Mouse (Mus musculus): ENCODE measurements at regions not wholly inside any gene's neighbourhood (a gene's known extent, or its start where the extent isn't known, plus 50 kb on each side); places are given as distances from the start of the nearest gene placed in this dataset.
"Not testable (repeated sequence)": the region's sequence is repeated elsewhere in the genome, so short reads cannot be mapped to it uniquely, and the experiment has no call there.

GRCm38 (mm10) chr17:15241491-15241890 is 135.2 kb downstream of the Dll1 start:
- DNase-seq (ENCODE audit: low spot score) = no peak
- 79% methylated on average over 1 of the region's 1 CpGs for WGBS
- no peak overlapping the region for H3K4me3 ChIP-seq (ENCODE audit: low read depth, low read length)

GRCm38 (mm10) chr17:15240641-15241040 is 136.0 kb downstream of the Dll1 start:
- H3K4me3 ChIP-seq (ENCODE audit: low read depth, low read length); H3K27me3 ChIP-seq (replicated peaks; ENCODE audit: control insufficient read depth, insufficient read depth, low read length); H3K4me1 ChIP-seq (ENCODE audit: control insufficient read depth, insufficient read depth, low read length); H3K9ac ChIP-seq (ENCODE audit: low read depth, low read length); H3K27ac ChIP-seq (replicated peaks; ENCODE audit: low read depth, low read length); H3K4me2 ChIP-seq (ENCODE audit: low read depth, low read length); DNase-seq (ENCODE audit: low spot score); H3K9me3 ChIP-seq (ENCODE audit: control insufficient read depth, low read length); ATAC-seq (ENCODE audit: low read depth); H3K36me3 ChIP-seq (ENCODE audit: control insufficient read depth, insufficient read depth, low read length): not testable (repeated sequence)
- 60% methylated on average over 12 of the region's 12 CpGs for whole genome bisulfite sequencing

More at GRCm38 (mm10) chr17:15241491-15241890, 135.2 kb downstream of the Dll1 start:
- Histone ChIP-seq H3K9me3 (ENCODE audit: control insufficient read depth, low read length) (no peaks in the 10 kb centered on the region), H3K9ac (ENCODE audit: low read depth, low read length) (no peak overlapping the region), H3K4me1 (ENCODE audit: control insufficient read depth, insufficient read depth, low read length) (no peaks in the 10 kb centered on the region), H3K27me3 (replicated peaks; ENCODE audit: control insufficient read depth, insufficient read depth, low read length) (no peaks in the 10 kb centered on the region), H3K4me2 (ENCODE audit: low read depth, low read length) (no peak overlapping the region), H3K27ac (replicated peaks; ENCODE audit: low read depth, low read length) (no peak overlapping the region), H3K36me3 (ENCODE audit: control insufficient read depth, insufficient read depth, low read length) (no peaks in the 10 kb centered on the region)
- no peak for ATAC-seq (ENCODE audit: low read depth)

GRCm38 (mm10) chr17:15240011-15240410 is 136.7 kb downstream of the Dll1 start:
- H3K9me3 ChIP-seq (ENCODE audit: control insufficient read depth, low read length) = no peaks in the 10 kb centered on the region
- H3K27me3 ChIP-seq (replicated peaks; ENCODE audit: control insufficient read depth, insufficient read depth, low read length) = no peaks in the 10 kb centered on the region
- ATAC-seq (ENCODE audit: low read depth) (no peak), DNase-seq (ENCODE audit: low spot score) (no peak)
- H3K27ac ChIP-seq (replicated peaks; ENCODE audit: low read depth, low read length) = no peak overlapping the region
- H3K9ac ChIP-seq (ENCODE audit: low read depth, low read length) = no peak overlapping the region
- no peak overlapping the region for H3K4me3 ChIP-seq (ENCODE audit: low read depth, low read length)
- H3K4me1 ChIP-seq (ENCODE audit: control insufficient read depth, insufficient read depth, low read length) = no peaks in the 10 kb centered on the region
- no peak overlapping the region for H3K4me2 ChIP-seq (ENCODE audit: low read depth, low read length)
- no peaks in the 10 kb centered on the region for H3K36me3 ChIP-seq (ENCODE audit: control insufficient read depth, insufficient read depth, low read length)
- WGBS = 91% methylated on average over 7 of the region's 7 CpGs

GRCm38 (mm10) chr17:15235041-15235440 is 141.6 kb downstream of the Dll1 start:
- H3K4me1 ChIP-seq (ENCODE audit: control insufficient read depth, insufficient read depth, low read length) = no peaks in the 10 kb centered on the region
- DNase-seq (ENCODE audit: low spot score) = no peak
- no peak overlapping the region for H3K4me3 ChIP-seq (ENCODE audit: low read depth, low read length)
- no peak overlapping the region for H3K4me2 ChIP-seq (ENCODE audit: low read depth, low read length)
- no peak for ATAC-seq (ENCODE audit: low read depth)
- no peaks in the 10 kb centered on the region for H3K36me3 ChIP-seq (ENCODE audit: control insufficient read depth, insufficient read depth, low read length)
- H3K9me3 ChIP-seq (ENCODE audit: control insufficient read depth, low read length) = no peaks in the 10 kb centered on the region
- WGBS = 77% methylated on average over 6 of the region's 6 CpGs
- no peak overlapping the region for H3K9ac ChIP-seq (ENCODE audit: low read depth, low read length)
- H3K27ac ChIP-seq (replicated peaks; ENCODE audit: low read depth, low read length) = no peak overlapping the region
- H3K27me3 ChIP-seq (replicated peaks; ENCODE audit: control insufficient read depth, insufficient read depth, low read length) = no peaks in the 10 kb centered on the region

GRCm38 (mm10) chr17:15231175-15231574 is 145.5 kb downstream of the Dll1 start:
- 58% methylated on average over 5 of the region's 5 CpGs for WGBS
- H3K4me2 ChIP-seq (ENCODE audit: low read depth, low read length) = no peak overlapping the region
- H3K27me3 ChIP-seq (replicated peaks; ENCODE audit: control insufficient read depth, insufficient read depth, low read length) = no peaks in the 10 kb centered on the region
- no peak overlapping the region for H3K4me3 ChIP-seq (ENCODE audit: low read depth, low read length)
- H3K4me1 ChIP-seq (ENCODE audit: control insufficient read depth, insufficient read depth, low read length) = 0 out of 2 replicates have a peak, but pooled peaks cover 10% of the 10 kb centered on the region
- DNase-seq (ENCODE audit: low spot score) (peak; percentile 16), ATAC-seq (ENCODE audit: low read depth) (no peak)
- no peaks in the 10 kb centered on the region for H3K9me3 ChIP-seq (ENCODE audit: control insufficient read depth, low read length)
- H3K27ac ChIP-seq (replicated peaks; ENCODE audit: low read depth, low read length) = no peak overlapping the region
- H3K36me3 ChIP-seq (ENCODE audit: control insufficient read depth, insufficient read depth, low read length) = no peaks in the 10 kb centered on the region
- H3K9ac ChIP-seq (ENCODE audit: low read depth, low read length) = no peak overlapping the region

- H3K36me3 ChIP-seq (ENCODE audit: control insufficient read depth, insufficient read depth, low read length) = no peaks in the 10 kb centered on the region
- DNase-seq (ENCODE audit: low spot score) = no peak
- H3K9me3 ChIP-seq (ENCODE audit: control insufficient read depth, low read length) = no peaks in the 10 kb centered on the region
- no peak overlapping the region for H3K9ac ChIP-seq (ENCODE audit: low read depth, low read length)
- H3K27ac ChIP-seq (replicated peaks; ENCODE audit: low read depth, low read length) = no peak overlapping the region
- no peak overlapping the region for H3K4me3 ChIP-seq (ENCODE audit: low read depth, low read length)
- H3K27me3 ChIP-seq (replicated peaks; ENCODE audit: control insufficient read depth, insufficient read depth, low read length) = no peaks in the 10 kb centered on the region
- WGBS = 67% methylated on average over 6 of the region's 6 CpGs
- no peak overlapping the region for H3K4me2 ChIP-seq (ENCODE audit: low read depth, low read length)
- ATAC-seq (ENCODE audit: low read depth) = no peak
- H3K4me1 ChIP-seq (ENCODE audit: control insufficient read depth, insufficient read depth, low read length) = 0 out of 2 replicates have a peak, but pooled peaks cover 10% of the 10 kb centered on the region
These were observed 147.5 kb downstream of the Dll1 start for GRCm38 (mm10) chr17:15229159-15229558.

GRCm38 (mm10) chr17:15228077-15228476 is 148.6 kb downstream of the Dll1 start:
- WGBS = 51% methylated on average over 8 of the region's 8 CpGs
- ATAC-seq (ENCODE audit: low read depth) (peak; percentile 30; the same call in 1 of the 2 replicates), DNase-seq (ENCODE audit: low spot score) (peak; percentile 64)
- Histone ChIP-seq H3K4me3 (ENCODE audit: low read depth, low read length) (no peak overlapping the region), H3K9ac (ENCODE audit: low read depth, low read length) (no peak overlapping the region), H3K4me2 (ENCODE audit: low read depth, low read length) (no peak overlapping the region), H3K27ac (replicated peaks; ENCODE audit: low read depth, low read length) (no peak overlapping the region), H3K36me3 (ENCODE audit: control insufficient read depth, insufficient read depth, low read length) (no peaks in the 10 kb centered on the region), H3K27me3 (replicated peaks; ENCODE audit: control insufficient read depth, insufficient read depth, low read length) (no peaks in the 10 kb centered on the region), H3K9me3 (ENCODE audit: control insufficient read depth, low read length) (no peaks in the 10 kb centered on the region), H3K4me1 (ENCODE audit: control insufficient read depth, insufficient read depth, low read length) (0 out of 2 replicates have a peak, but pooled peaks cover 10% of the 10 kb centered on the region)

- Histone ChIP-seq H3K4me2 (ENCODE audit: low read depth, low read length) (no peak overlapping the region), H3K4me3 (ENCODE audit: low read depth, low read length) (no peak overlapping the region), H3K9ac (ENCODE audit: low read depth, low read length) (no peak overlapping the region), H3K4me1 (ENCODE audit: control insufficient read depth, insufficient read depth, low read length) (0 out of 2 replicates have a peak, but pooled peaks cover 10% of the 10 kb centered on the region), H3K27me3 (replicated peaks; ENCODE audit: control insufficient read depth, insufficient read depth, low read length) (no peaks in the 10 kb centered on the region), H3K27ac (replicated peaks; ENCODE audit: low read depth, low read length) (no peak overlapping the region), H3K9me3 (ENCODE audit: control insufficient read depth, low read length) (no peaks in the 10 kb centered on the region), H3K36me3 (ENCODE audit: control insufficient read depth, insufficient read depth, low read length) (no peaks in the 10 kb centered on the region)
- 84% methylated on average over 10 of the region's 10 CpGs for WGBS
- ATAC-seq (ENCODE audit: low read depth) (no peak), DNase-seq (ENCODE audit: low spot score) (no peak)
These were observed 152.8 kb downstream of the Dll1 start for GRCm38 (mm10) chr17:15223826-15224225.

GRCm38 (mm10) chr17:15222923-15223322 is 153.7 kb downstream of the Dll1 start:
- H3K36me3 ChIP-seq (ENCODE audit: control insufficient read depth, insufficient read depth, low read length) = no peaks in the 10 kb centered on the region
- 77% methylated on average over 3 of the region's 3 CpGs for WGBS

More at GRCm38 (mm10) chr17:15222923-15223322, 153.7 kb downstream of the Dll1 start:
- H3K9me3 ChIP-seq (ENCODE audit: control insufficient read depth, low read length) = no peaks in the 10 kb centered on the region
- no peak overlapping the region for H3K4me2 ChIP-seq (ENCODE audit: low read depth, low read length)
- no peak overlapping the region for H3K4me3 ChIP-seq (ENCODE audit: low read depth, low read length)
- DNase-seq (ENCODE audit: low spot score) (no peak), ATAC-seq (ENCODE audit: low read depth) (no peak)
- no peaks in the 10 kb centered on the region for H3K27me3 ChIP-seq (replicated peaks; ENCODE audit: control insufficient read depth, insufficient read depth, low read length)
- 0 out of 2 replicates have a peak, but pooled peaks cover 3% of the 10 kb centered on the region for H3K4me1 ChIP-seq (ENCODE audit: control insufficient read depth, insufficient read depth, low read length)
- no peak overlapping the region for H3K9ac ChIP-seq (ENCODE audit: low read depth, low read length)
- H3K27ac ChIP-seq (replicated peaks; ENCODE audit: low read depth, low read length) = no peak overlapping the region

All from embryonic facial prominence, embryonic 14.5 days (tissue).